Mouse (Mus musculus): ENCODE measurements around the gene Neurl2.

The Neurl2 gene

GRCm38 (mm10) chr2:164787032-164787431, 46.2 kb downstream of the Neurl2 start:
- DNase-seq (ENCODE audit: low spot score in 2 of 2), result no peak

GRCm38 (mm10) chr2:164786388-164786885, 46.8 kb downstream of the Neurl2 start:
- no peak for DNase-seq (ENCODE audit: low spot score in 2 of 2)

GRCm38 (mm10) chr2:164785481-164786387, 47.5 kb downstream of the Neurl2 start, which contains the start of gene Snx21:
Gene Snx21, plus strand, starts transcription at chr2:164785823.
- peak; percentile 71 to 84 for DNase-seq (ENCODE audit: low spot score in 2 of 2)

DNA sequence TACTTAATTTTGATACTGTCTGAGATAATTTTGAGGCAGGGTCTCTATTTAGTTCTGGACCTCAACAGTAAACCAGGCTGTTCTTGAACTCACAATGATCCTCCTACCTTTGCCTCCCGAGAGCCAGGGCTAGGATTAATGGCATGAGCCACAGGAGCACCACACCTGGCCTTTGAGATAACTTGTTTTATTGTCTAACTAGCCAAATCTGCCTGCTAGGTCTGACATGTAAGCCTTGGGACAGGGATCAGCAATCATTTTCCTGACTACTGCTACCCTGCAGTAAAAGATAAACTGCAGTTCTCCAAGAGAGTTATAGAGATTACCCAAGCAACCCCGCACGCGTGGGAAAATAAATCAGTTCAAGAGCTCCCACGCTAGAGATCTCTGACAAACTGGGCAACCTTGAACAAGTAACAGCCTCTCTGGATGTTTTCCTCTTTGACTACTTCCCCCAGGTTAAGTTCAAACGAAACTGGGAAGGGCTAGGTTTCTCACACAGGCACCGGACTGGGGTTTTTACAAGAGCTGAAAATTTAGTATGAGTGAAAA, 48.3 kb downstream of the Neurl2 start:
- DNase-seq (ENCODE audit: low spot score in 2 of 2), result no peak

DNA sequence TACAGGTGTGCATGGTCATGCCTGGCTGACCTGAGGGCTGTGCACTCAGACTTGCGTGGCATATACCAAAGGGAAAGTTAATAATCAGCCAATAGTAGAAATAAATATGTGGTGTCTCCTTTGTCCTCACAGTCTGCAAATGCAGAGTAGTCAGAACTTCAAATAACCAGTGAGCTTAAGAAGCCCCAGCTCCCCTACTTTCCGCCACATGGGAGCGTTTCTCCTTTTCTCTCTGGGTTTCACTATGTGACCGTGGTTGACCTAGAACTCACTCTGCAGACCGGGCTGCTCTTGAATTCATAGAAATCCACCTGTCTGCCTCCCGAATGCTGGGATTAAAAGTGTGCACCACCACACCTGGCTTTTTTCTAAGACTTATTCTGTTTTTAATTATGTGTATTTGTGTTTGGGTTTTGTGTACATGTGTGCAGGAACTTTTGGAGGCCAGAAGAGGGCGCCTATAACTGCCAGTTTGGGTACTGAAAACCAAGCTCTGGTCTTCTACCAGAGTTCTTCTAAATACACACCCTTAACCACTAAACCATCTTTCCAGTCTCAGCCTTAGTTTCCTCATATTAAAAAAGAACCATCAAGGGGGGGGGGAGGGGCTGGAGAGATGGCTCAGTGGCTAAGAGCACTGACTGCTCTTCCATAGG, 49.2 kb downstream of the Neurl2 start:
- DNase-seq (ENCODE audit: low spot score in 2 of 2), result no peak

DNA sequence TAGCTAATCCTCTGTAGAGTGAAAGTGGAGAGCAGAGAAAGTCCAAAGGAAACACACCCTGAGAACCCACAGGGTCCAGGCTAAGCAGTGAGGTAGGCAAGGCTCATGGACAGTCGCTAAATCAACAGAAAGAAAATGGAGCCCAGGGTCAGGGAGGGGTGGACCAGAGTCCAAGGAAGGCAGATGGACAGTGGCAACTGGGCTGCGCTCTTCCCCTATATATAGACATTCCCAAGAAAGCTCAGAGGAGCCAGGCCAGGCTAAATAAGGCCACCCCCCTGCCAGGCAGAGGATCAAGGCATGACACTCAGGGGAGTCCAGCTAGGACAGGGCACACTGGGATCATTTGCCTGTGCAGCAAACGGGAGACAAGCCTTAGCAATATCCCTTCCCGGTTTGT, 51.4 kb downstream of the Neurl2 start:
- DNase-seq (ENCODE audit: low spot score in 2 of 2), result no peak

Measured in spleen, postnatal 4 days (tissue).